ENCODE assay signal across 9 mouse cellular contexts in the genomic region with DNA sequence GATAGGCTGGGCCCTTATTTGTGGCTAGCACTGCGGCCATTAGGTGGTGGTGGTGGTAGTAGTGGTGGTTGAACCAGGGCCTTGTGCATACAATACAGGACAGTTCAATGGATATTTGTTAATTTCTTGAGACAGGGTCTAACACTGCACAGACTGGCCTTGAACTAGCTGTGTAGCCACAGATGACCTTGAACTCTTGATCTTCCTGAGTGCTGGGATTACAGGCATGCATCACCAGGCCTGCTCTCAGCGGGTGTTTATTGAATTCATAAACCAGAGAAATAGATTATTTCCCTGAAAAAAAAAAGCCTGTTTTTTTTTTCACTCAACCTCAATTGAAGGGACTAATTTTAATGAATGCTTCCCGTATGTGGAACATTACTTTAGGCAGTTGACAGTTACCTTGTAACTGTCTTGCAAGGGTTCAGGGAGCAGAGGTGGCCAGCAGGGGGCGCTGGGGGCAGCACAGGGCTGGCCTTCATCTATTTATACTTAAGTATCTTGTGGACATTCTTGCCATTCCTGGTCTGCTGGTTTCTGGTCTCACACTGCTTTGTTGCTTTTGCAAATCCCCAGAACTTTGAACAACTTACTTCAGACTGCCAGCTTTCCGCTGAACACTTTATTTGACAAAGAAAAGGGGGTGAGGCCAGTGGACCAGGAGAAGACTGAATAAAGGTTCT. TPM values are rescaled to one million over a fixed set of nuclear protein-coding genes. Genes with fewer than 3 reads are reported as not detected.
DNase-seq lines count a peak whose midpoint lies in the region; ATAC-seq lines count a peak whose summit lies in the region.
"Had no signal": no experiment of that assay in that cellular context is flagged by ENCODE, and none has a peak within 500 bp of the region (broad histone marks: within the 10 kb centered on the region; RNA-seq: fewer than 3 reads in every experiment).

No protein-coding gene starts in this region.

- no peaks in the 10 kb centered on the region for H3K36me3 ChIP-seq in hindbrain, embryonic 14.5 days (replicated peaks; ENCODE audit: control insufficient read depth, insufficient read depth)
- no peaks in the 10 kb centered on the region for H3K36me3 ChIP-seq in hindbrain, embryonic 16.5 days (ENCODE audit: control insufficient read depth, insufficient read depth, low read length)
- H3K36me3 ChIP-seq: neural tube, embryonic 12.5 days had no signal

- no peak overlapping the region for H3K27ac ChIP-seq in hindbrain, embryonic 14.5 days
- no peak overlapping the region for H3K27ac ChIP-seq in hindbrain, embryonic 16.5 days (ENCODE audit: low read depth, low read length)
- H3K27ac ChIP-seq: neural tube, embryonic 12.5 days had no signal

- intact Hi-C loops in heart, postnatal 36 days (cut with DNase I): loop anchor here (1.0 to 5.0 kb wide), 3 partner anchors 245 to 543 kb away; no protein-coding TSS in a partner anchor
- intact Hi-C loops in left cerebral cortex, postnatal 36 days (cut with DNase I): loop anchor here (2.0 to 10.0 kb wide), 2 partner anchors 111 to 245 kb away; no protein-coding TSS in a partner anchor

- H3K27me3 ChIP-seq in hindbrain, embryonic 14.5 days (ENCODE audit: control insufficient read depth, insufficient read depth, low read length): no peaks in the 10 kb centered on the region
- H3K27me3 ChIP-seq in hindbrain, embryonic 16.5 days (replicated peaks; ENCODE audit: control insufficient read depth, insufficient read depth, low read length): no peaks in the 10 kb centered on the region
- H3K27me3 ChIP-seq: neural tube, embryonic 12.5 days had no signal

- H3K4me2 ChIP-seq in hindbrain, embryonic 14.5 days (replicated peaks): no peak overlapping the region
- H3K4me2 ChIP-seq in hindbrain, embryonic 16.5 days (ENCODE audit: low read length): no peak overlapping the region
- H3K4me2 ChIP-seq: neural tube, embryonic 12.5 days had no signal

- no peak for ATAC-seq in hindbrain, embryonic 14.5 days (ENCODE audit: low FRiP score)
- ATAC-seq in hindbrain, embryonic 16.5 days: no peak

- WGBS in hindbrain, embryonic 14.5 days: 45% methylated on average over 5 of the region's 5 CpGs
- 48% methylated on average over 5 of the region's 5 CpGs for WGBS in hindbrain, embryonic 16.5 days

- no peak overlapping the region for H3K4me3 ChIP-seq in hindbrain, embryonic 14.5 days (replicated peaks; ENCODE audit: low read length)
- no peak overlapping the region for H3K4me3 ChIP-seq in hindbrain, embryonic 16.5 days (ENCODE audit: low read length)
- H3K4me3 ChIP-seq: neural tube, embryonic 12.5 days had no signal

- no peak overlapping the region for H3K9ac ChIP-seq in hindbrain, embryonic 14.5 days
- no peak overlapping the region for H3K9ac ChIP-seq in hindbrain, embryonic 16.5 days (ENCODE audit: low read depth, low read length)
- H3K9ac ChIP-seq: neural tube, embryonic 12.5 days had no signal

- DNase-seq in hindbrain, embryonic 14.5 days (ENCODE audit: low spot score): peak; percentile 69
- DNase-seq in adrenal gland, postnatal 10 days: peak; percentile 88
- peak; percentile 81 for DNase-seq in embryo, embryonic 9.5 days (ENCODE audit: extremely low spot score)
- DNase-seq in heart, postnatal 36 days: peak; percentile 67 to 85
- DNase-seq in left cerebral cortex, postnatal 36 days (ENCODE audit: low spot score in 2 of 2): peak; percentile 28 to 49
- DNase-seq in ovary, postnatal 10 days (ENCODE audit: low spot score): peak; percentile 35
- DNase-seq in thymus, postnatal 14 days: peak; percentile 71

- no peaks in the 10 kb centered on the region for H3K9me3 ChIP-seq in hindbrain, embryonic 14.5 days (ENCODE audit: control insufficient read depth, low read length)
- H3K9me3 ChIP-seq in hindbrain, embryonic 16.5 days (ENCODE audit: control insufficient read depth, low read length): no peaks in the 10 kb centered on the region
- H3K9me3 ChIP-seq: neural tube, embryonic 12.5 days had no signal

- 0 out of 2 replicates have a peak, but pooled peaks cover 7% of the 10 kb centered on the region for H3K4me1 ChIP-seq in hindbrain, embryonic 14.5 days (replicated peaks; ENCODE audit: control insufficient read depth, insufficient read depth, low read length)
- peaks cover 2% of the 10 kb centered on the region; the same call in 1 of the 2 replicates for H3K4me1 ChIP-seq in hindbrain, embryonic 16.5 days (ENCODE audit: control insufficient read depth, insufficient read depth, low read depth, low read length)

RNA-seq across cellular contexts. Expression of a gene that starts 8.6 kb away (rescaled TPM):
- 15.6 and 17.4 TPM in 2 replicates for polyA plus RNA-seq in hindbrain, embryonic 14.5 days (2014; fragmentation: Nextera tagmentation; extraction: Ambion mirVana)
- polyA plus RNA-seq in hindbrain, embryonic 16.5 days (2015; fragmentation: Nextera tagmentation; extraction: Ambion mirVana): 20.0 and 20.2 TPM in 2 replicates
- total RNA-seq in adrenal gland, postnatal 10 days (2021): 1 to 10 TPM; 2.0 to 3.0 TPM
- 1 to 10 TPM; 1.6 to 4.6 TPM for total RNA-seq in heart, postnatal 36 days (2021)
- total RNA-seq in left cerebral cortex, postnatal 36 days (2021): 10 to 100 TPM; 12.6 to 14.6 TPM

RNA-seq across cellular contexts. Expression of a gene that starts 53.0 kb away (rescaled TPM):
- polyA plus RNA-seq in hindbrain, embryonic 14.5 days (2014; fragmentation: Nextera tagmentation; extraction: Ambion mirVana): 21.1 and 23.2 TPM in 2 replicates
- polyA plus RNA-seq in hindbrain, embryonic 16.5 days (2015; fragmentation: Nextera tagmentation; extraction: Ambion mirVana): 20.0 and 22.7 TPM in 2 replicates
- total RNA-seq in adrenal gland, postnatal 10 days (2021): 10 to 100 TPM; 17.3 to 17.4 TPM
- 10 to 100 TPM; 24.8 to 28.1 TPM for total RNA-seq in heart, postnatal 36 days (2021)
- 10 to 100 TPM; 25.6 to 32.1 TPM for total RNA-seq in left cerebral cortex, postnatal 36 days (2021)

Comparison
In these comparisons a context has a peak if more than half of its experiments do, and no peak if none do; other contexts are left out.
1. DNase-seq: peak in every context shown above with its lines; median percentile 88 in adrenal gland, postnatal 10 days; 81 in embryo, embryonic 9.5 days; 76 in heart, postnatal 36 days; 71 in thymus, postnatal 14 days; 69 in hindbrain, embryonic 14.5 days; 38 in left cerebral cortex, postnatal 36 days; 35 in ovary, postnatal 10 days.